Mouse (Mus musculus) liver, adult (tissue): ENCODE data around the gene Fam205a1.
"Not testable (repeated sequence)": the region's sequence is repeated elsewhere in the genome, so short reads cannot be mapped to it uniquely, and the experiment has no call there.

Experiments used
- GATA4 ChIP-seq: IDR thresholded peaks from 2 replicates; pipeline ENCODE4 v1.6.1; 2014; ENCODE audit warnings: mild to moderate bottlenecking, low read length; ENCODE audit not compliant: insufficient replicate concordance

Fam205a1 gene

GRCm38 (mm10) chr4:42853788-42854187 is at the start of gene Fam205a1:
TSS of gene Fam205a1 (minus strand) at chr4:42853888.
- TF ChIP-seq GATA4: not testable (repeated sequence)

GRCm38 (mm10) chr4:42902730-42903129 is 49.0 kb upstream of the Fam205a1 start:
- no peak for TF ChIP-seq GATA4

- TF ChIP-seq GATA4: no peak
Measured at GRCm38 (mm10) chr4:42902174-42902573, 48.5 kb upstream of the Fam205a1 start.

- TF ChIP-seq GATA4: no peak
Measured at GRCm38 (mm10) chr4:42900878-42901277, 47.2 kb upstream of the Fam205a1 start.

DNA sequence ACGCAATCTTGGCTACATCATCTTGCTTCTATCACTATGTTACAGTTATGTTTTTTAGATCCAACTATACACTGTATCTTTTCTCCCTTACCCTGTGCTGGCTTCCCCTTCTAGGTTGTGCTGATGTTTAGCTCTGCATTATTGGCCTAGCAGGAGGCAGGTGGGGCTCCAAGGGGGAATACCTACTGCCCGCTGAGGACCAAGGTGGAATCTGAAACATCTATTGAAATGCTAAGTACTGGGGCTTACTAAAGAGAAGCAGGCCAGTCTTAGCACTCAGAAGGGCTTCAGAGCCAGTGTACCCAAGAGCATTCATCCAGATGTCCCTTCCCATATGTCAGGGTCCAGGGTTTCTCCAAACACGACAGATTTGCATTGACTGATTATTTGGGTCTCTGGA is 45.2 kb upstream of the Fam205a1 start:
- no peak for TF ChIP-seq GATA4

DNA sequence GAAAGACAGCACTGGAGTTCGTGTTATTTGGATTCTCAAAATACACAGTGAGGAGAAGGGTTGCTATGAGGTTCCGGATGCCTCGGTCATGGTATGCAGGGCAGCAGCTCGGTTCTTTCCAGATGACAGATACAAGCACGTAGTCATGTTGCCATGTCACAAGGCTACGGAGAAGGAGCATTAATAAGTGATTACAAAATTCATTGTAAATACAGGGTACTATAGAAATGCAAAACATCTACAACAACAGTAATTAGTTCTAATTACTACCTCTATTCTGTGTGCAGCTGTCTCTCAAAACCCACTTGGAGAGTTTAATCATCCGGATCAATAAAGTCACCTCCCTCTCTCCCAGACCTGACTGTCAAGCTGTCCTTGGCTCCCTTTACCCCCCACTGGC is 41.4 kb upstream of the Fam205a1 start:
- TF ChIP-seq GATA4: no peak

GRCm38 (mm10) chr4:42891176-42891575 is 37.5 kb upstream of the Fam205a1 start:
- no peak for TF ChIP-seq GATA4

DNA sequence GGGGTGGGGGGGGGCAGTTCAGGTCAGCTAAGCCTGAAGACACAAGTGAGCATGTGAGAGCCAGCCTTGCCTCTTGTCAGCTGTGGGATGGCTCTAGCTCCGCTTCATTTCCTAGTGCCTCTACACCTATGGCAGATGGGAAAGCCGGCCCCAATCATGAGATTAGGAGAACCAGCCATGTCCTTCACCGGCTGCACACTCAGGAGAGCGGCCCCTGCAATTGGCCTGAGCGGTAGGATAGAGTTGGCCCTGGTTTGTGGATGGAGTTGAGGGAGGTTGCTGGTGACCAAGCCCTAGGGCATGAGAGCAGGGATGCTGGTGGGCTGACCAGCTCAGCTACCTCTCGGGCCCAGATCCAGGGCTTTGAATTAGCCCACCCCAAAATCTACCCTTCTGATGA is 35.1 kb upstream of the Fam205a1 start:
- no peak for TF ChIP-seq GATA4

DNA sequence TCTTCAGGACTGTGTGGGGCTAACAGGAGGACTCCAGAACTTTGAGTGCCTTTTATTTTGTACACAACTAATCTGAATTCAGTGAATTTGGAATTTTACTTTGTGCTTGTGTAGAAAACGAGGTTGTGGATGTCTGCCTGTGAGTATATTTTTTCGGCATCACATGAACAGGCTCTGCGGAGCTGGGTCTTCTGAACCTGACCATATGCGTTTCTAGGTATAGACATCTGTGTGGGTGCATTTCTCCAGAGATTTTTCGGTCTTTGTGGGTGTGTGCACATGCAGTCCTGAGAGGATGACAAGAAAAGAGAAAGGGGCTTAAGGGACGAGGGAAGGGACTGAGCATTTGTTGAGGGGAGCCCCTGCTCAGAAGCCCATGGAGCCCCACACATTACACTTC is 33.2 kb upstream of the Fam205a1 start:
- no peak for TF ChIP-seq GATA4

DNA sequence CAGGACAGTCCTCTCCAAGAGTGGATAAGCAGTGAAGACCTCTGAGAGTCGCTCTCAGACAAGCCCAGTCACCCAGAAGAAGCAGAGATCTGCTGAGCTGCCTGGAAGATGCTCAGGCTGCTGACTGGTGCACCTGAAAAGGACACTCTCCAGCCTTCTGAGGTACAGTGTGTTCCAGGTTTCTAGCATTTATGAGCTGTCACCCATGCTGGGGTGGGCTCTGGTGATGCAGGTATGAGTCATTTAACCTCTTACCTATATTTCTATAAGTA is 26.9 kb upstream of the Fam205a1 start:
- no peak for TF ChIP-seq GATA4

GRCm38 (mm10) chr4:42879829-42880676 is 26.4 kb upstream of the Fam205a1 start:
- no peak for TF ChIP-seq GATA4

DNA sequence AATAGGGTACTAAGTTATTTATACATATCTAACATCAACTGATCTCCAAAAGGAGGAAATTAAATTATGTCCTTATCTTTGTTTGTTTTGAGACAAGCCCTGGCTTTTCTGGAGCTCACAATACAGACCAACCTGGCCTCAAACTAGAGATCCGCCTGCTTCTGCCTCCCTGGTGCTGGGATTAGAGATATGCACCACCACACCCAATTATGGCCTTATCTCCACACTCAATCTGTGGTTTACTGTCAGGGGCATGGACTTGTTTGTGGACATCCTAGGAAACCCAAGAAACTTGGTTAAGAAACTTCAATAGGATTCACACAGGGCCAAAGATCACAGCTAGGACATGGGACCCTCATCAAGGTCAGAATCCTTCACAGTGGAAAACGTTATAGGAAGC is 24.0 kb upstream of the Fam205a1 start:
- no peak for TF ChIP-seq GATA4

DNA sequence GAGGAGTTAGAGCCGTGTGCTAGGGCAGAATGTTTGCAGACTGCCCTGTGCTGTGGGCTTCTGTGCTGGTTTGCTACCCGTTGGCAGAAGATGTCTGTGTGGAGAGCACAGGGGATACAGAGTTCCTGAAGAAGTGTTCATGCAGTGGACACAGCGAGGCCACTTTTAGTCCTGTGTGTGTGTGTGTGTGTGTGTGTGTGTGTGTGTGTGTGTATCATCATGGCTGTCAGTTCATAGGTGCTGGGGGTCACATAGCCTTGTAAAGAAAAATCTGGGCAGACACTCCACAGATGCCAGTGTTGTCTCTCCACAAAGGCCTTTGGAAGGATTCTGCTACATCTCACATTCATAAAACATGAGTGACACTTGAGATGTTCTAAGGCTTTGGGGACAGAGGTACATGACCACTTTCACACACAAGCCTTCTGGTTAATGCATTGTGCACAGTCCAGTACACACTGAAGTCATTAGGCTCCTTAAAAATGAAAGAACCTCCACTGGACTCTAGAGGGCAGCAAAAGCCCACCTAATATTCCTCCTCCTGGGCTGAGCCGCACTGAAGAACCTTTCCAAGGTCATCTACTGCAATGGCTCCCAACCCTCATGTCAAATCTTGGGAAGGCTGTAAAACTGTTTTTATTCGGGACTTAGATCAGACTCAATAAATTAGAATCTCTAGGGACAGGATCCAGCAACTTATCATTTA is 23.1 kb upstream of the Fam205a1 start:
- no peak for TF ChIP-seq GATA4

- TF ChIP-seq GATA4: no peak
Measured at GRCm38 (mm10) chr4:42874134-42874533, 20.4 kb upstream of the Fam205a1 start, which contains the start of gene Fam205c. TSS of gene Fam205c (minus strand) at chr4:42874234.

DNA sequence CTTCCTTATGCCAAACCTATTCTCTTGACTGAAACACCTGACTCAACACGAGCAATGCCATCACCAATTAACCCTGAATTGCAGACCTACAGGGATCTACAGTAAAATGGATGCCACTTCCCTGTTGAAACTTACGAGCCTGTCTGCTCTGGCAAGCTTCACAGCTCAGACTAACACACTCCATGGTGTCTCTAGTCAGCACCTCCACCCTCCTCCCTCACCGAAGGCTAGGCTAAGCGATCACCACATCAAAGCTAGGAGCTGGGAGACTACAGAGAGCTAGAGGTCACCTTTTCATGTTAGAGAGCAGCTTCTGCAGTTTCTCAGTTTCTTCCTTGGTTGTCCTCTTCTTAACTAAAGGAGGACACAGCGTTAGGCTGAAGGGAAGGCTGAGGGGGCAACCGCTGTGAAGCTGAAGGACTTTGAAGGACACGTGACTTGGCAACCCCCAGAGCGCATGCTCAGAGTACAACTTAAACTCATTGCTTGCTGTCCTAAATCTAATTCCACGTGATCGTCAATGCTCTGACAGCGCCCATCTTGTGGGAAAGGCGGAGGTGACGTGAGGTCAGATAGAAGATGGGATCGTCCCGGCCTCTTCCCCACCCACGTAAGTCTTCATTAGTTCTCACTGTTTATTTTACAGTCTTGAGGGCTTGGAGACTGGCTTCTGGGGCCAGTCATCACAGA is 19.2 kb upstream of the Fam205a1 start:
- no peak for TF ChIP-seq GATA4

GRCm38 (mm10) chr4:42872151-42872550 is 18.5 kb upstream of the Fam205a1 start:
- no peak for TF ChIP-seq GATA4
